Mouse (Mus musculus) olfactory bulb, adult 2 months (tissue): ENCODE data around the gene Gria3.

ENCODE experiments used
- CTCF ChIP-seq: fragments of 200-500 bp; IDR thresholded peaks from 2 replicates; pipeline ENCODE4 v1.5.1; 2012; ENCODE audit warnings: low read depth, mild to moderate bottlenecking, low read length, moderate library complexity; ENCODE audit not compliant: insufficient read depth
- POLR2A ChIP-seq: fragments of 200-500 bp; IDR thresholded peaks from 2 replicates; pipeline ENCODE4 v1.6.1; 2012; ENCODE audit warnings: mild to moderate bottlenecking, low read depth, low read length, moderate library complexity; ENCODE audit not compliant: insufficient read depth

GRCm38 (mm10) chrX:41448876-41449275 lies 48.2 kb downstream of the Gria3 start:
- no peak for TF ChIP-seq CTCF
- no peak for TF ChIP-seq POLR2A
